ENCODE assay signal across 25 mouse cellular contexts in the genomic region with DNA sequence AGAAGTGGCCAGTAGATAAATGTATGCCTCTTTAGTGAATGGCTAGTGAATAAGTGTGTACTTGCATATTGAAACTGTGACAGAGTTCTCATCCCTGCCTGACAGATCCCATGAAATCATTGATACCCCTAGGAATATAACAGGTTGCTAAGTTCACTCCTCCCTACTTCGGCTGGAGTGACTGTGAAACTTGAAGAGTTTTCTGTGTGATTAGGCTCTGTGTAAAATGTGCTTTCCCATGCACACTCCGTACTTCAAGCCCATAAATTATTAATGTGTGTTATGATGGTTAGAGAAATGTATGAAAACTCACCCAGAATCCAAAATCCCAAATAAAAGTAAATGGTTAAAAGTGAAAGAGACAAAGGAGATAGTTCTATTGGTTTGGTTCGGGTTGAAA.
"Had no signal": no experiment of that assay in that cellular context is flagged by ENCODE, and none has a peak within 500 bp of the region (broad histone marks: within the 10 kb centered on the region; RNA-seq: fewer than 3 reads in every experiment).

No protein-coding gene starts in this region.

- H3K4me1 ChIP-seq: heart, embryonic 10.5 days; heart, embryonic 12.5 days; hindbrain, embryonic 10.5 days; hindbrain, embryonic 12.5 days; intestine, embryonic 15.5 days; limb, embryonic 10.5 days; limb, embryonic 12.5 days had no signal

- H3K36me3 ChIP-seq: heart, embryonic 10.5 days; heart, embryonic 12.5 days; hindbrain, embryonic 10.5 days; hindbrain, embryonic 12.5 days; intestine, embryonic 15.5 days; limb, embryonic 10.5 days; limb, embryonic 12.5 days had no signal

- H3K27me3 ChIP-seq: heart, embryonic 12.5 days; hindbrain, embryonic 12.5 days; intestine, embryonic 15.5 days; limb, embryonic 12.5 days had no signal

- H3K9ac ChIP-seq: heart, embryonic 12.5 days; hindbrain, embryonic 12.5 days; hindbrain, embryonic 14.5 days; intestine, embryonic 15.5 days; limb, embryonic 12.5 days had no signal

- H3K4me2 ChIP-seq: heart, embryonic 12.5 days; hindbrain, embryonic 12.5 days; hindbrain, embryonic 14.5 days; intestine, embryonic 15.5 days; limb, embryonic 12.5 days had no signal

- ATAC-seq: hindbrain, embryonic 16.5 days; inflammation-experienced regulatory T-cells, adult 6 months; intestine, embryonic 15.5 days; intestine, postnatal 0 days had no signal

- H3K4me3 ChIP-seq: gastrocnemius, adult 2 months; heart, embryonic 10.5 days; heart, embryonic 12.5 days; hindbrain, embryonic 10.5 days; hindbrain, embryonic 12.5 days; intestine, embryonic 15.5 days; layer of hippocampus, adult 2 months; left cerebral cortex, adult 2 months; limb, embryonic 10.5 days; limb, embryonic 12.5 days had no signal

- H3K27ac ChIP-seq: gastrocnemius, adult 2 months; heart, embryonic 10.5 days; hindbrain, embryonic 10.5 days; hindbrain, embryonic 12.5 days; hindbrain, embryonic 14.5 days; intestine, embryonic 15.5 days; layer of hippocampus, adult 2 months; left cerebral cortex, adult 2 months; limb, embryonic 10.5 days; limb, embryonic 12.5 days had no signal

- DNase-seq: gastrocnemius, adult 2 months; gastrocnemius, postnatal 10 days; gastrocnemius, postnatal 25 days; heart, adult 18-20 months; heart, postnatal 10 days; heart, postnatal 4 days; kidney, adult 18-20 months; kidney, adult 8-10 months; kidney, postnatal 10 days; kidney, postnatal 25 days; kidney, postnatal 4 days; liver had no signal

- H3K9me3 ChIP-seq: heart, embryonic 10.5 days; heart, embryonic 12.5 days; hindbrain, embryonic 10.5 days; hindbrain, embryonic 12.5 days; intestine, embryonic 15.5 days; limb, embryonic 10.5 days; limb, embryonic 12.5 days had no signal
